Mouse (Mus musculus) activated CD4-positive, CD25-positive, alpha-beta regulatory T cell, adult 4 months (primary cell): ENCODE data around the gene Fcrl5. TPM values are rescaled to one million over a fixed set of nuclear protein-coding genes. Genes with fewer than 3 reads are reported as not detected.
A peak's percentile ranks its signal among the peaks of the same experiment; 100 is the strongest.

Source experiments
- ATAC-seq: one replicate; pipeline ENCODE4 v1.8.0; 2017
- polyA plus RNA-seq, 2 experiments: library from polyadenylated mRNA; unstranded; fragments of 100-300 nt; shearing (Covaris generic); gene quantifications; one replicate each; pipeline ENCODE4 v1.2.1; 2017

Gene Fcrl5
- polyA plus RNA-seq, 2 experiments from 2014 or later = not detected

GRCm38 (mm10) chr3:87500088-87501055 lies 64.8 kb downstream of the Fcrl5 start:
- ATAC-seq = no peak

DNA sequence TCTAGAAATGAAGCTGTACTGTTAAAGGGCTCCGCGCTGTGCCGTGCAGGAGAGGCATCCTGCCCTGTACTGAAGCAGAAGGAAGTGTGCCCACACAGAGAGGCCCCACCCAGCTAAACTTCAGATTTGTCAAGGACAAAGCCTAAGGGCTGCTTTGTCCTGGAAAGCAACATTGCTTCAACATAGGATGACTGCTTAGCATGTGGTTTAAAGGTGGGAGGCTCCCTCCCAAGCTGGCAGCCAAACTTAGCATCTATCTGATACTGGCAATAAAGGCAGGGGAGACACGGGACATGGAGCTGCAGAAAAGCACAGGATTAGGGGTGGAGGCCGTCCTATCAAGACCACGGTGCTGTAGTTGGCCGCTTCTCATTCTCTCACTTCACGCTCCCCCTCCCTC lies 65.6 kb downstream of the Fcrl5 start:
- ATAC-seq = no peak

GRCm38 (mm10) chr3:87502771-87503170 lies 67.2 kb downstream of the Fcrl5 start:
- ATAC-seq = no peak

DNA sequence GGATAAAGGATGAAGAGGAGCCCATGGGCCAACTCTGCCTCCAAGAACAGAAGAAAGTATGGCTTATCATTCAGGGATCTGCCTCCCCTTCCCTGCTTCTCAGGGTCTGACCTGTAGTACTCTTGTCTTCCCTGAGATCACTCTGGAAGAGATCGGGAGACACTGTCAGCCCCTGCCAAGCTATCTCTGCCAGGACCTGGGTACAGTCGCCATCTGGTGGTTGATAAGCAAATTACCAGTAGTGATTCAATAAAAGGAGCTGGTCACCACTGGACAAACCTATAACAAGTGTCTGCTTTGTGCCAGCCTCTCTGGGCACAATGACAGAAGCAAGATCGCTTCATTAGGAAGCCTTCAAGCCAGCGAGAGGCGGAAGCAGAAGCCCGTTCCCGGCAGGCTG lies 68.8 kb downstream of the Fcrl5 start:
- no peak for ATAC-seq

DNA sequence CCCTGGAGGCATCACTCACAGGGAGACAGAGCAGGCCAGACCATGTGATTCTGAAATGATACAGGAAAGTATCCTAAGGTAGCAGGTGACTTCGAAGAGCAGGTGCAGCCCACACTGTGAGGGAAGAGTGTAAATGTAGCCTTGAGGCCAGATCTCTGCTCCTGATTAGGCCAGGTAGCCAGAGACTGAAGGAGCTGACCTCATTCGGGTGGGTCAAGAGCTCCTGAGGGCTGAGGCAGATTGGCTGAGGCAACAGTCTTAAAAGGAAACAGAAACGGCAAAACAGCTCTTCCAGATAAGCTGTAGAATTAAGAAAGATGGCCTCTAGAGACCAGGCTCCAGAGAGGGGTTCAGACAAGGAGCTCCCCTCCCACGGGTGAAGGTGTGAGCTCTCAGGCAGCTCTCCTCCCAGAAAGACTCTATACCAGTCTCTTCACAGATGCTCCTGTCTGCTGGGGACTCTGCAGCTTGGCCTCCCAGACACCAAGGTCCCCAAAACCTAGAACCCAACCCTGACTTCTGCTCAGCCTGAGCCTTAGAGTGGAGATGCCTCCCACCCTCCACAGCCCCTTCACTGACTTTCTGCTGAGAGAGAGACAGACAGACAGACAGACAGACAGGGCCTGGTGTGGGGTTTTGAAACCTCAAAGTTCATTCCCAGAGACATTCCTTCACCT lies 69.3 kb downstream of the Fcrl5 start:
- no peak for ATAC-seq

- ATAC-seq = no peak
Observed at GRCm38 (mm10) chr3:87506456-87507416, 71.2 kb downstream of the Fcrl5 start.

DNA sequence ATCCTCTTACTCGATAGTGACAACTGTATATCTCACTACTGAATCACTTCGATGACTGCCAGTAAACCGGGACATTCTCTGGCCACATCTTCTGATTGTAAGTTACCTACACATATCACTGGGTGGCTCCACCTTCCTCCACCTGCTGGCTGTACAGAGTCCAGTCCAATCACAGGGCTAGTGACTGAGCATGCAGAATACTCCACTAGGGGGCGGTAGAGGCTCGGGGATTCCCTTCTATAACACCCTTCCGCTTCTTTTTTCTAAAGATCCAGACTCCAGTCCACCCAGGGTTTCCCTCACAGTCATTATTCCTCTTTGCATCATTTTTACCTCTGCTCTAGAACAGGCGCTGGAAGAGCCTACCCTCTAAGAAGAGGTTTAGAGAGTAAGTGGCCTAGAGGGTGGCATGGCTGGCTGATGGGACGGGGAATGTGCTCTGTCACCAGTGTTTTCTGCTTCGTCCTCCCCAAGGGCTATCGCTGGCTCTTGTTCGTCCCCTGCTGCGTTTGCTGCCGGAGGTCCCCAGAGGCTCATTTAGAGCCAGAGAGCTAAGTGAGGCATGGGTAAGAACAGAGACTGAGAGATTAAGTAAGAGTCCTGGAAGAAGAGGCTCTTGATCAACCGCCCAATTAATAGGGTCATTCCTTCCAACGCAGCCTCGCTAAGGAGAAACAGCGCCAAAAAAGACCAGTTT lies 72.8 kb downstream of the Fcrl5 start:
- peak; percentile 87 for ATAC-seq

GRCm38 (mm10) chr3:87509061-87509460 lies 73.5 kb downstream of the Fcrl5 start:
- ATAC-seq = no peak

DNA sequence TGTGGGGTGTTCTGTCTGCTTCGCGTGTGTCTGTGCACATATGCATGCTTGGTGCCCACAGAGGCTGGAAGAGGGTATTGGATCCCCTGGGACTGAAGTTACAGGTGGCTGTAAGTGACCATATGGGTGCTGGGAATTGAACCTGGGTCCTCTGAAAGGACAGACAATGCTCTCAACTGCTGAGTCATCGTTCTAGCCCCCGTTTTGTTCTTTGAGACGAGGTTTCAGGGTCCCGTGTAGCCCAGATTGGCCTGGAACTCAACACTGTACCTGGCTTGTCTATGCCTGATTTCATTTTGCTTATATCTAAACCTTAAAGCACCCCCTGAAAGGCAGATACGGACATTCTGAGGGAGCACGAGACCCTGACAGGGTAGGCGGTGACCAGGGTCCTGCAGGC lies 75.3 kb downstream of the Fcrl5 start:
- ATAC-seq = no peak

- ATAC-seq = peak; percentile 25
Observed at GRCm38 (mm10) chr3:87511971-87512765, 76.6 kb downstream of the Fcrl5 start.

DNA sequence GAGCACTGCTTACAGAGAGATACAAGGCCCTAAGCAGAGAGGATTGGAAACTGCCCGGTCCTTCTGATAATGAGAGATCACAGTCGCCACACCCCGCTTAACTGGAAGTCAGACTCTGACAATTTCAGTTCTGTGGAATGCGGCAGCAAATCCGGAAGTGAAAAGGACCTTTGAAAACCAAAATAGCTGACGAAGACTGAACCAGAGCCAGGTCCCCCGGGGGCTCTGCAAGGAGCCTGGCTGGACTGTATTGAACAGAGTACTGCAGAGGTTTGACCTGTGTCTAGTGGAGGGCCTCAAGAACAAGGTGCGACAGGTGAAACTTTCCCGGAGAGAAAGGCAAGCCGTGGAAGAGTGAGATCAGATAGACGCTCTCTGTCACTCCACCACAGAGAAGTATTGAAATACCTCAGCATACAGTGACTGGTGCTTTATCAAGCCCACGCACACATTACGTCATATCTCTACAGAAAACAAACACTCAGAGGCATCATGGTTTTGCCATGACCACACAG lies 80.1 kb downstream of the Fcrl5 start:
- ATAC-seq = peak; percentile 78

GRCm38 (mm10) chr3:87518425-87518824 lies 82.9 kb downstream of the Fcrl5 start:
- no peak for ATAC-seq

GRCm38 (mm10) chr3:87521126-87521525 lies 85.6 kb downstream of the Fcrl5 start:
- ATAC-seq = no peak

- no peak for ATAC-seq
Observed at GRCm38 (mm10) chr3:87521833-87522232, 86.3 kb downstream of the Fcrl5 start.

DNA sequence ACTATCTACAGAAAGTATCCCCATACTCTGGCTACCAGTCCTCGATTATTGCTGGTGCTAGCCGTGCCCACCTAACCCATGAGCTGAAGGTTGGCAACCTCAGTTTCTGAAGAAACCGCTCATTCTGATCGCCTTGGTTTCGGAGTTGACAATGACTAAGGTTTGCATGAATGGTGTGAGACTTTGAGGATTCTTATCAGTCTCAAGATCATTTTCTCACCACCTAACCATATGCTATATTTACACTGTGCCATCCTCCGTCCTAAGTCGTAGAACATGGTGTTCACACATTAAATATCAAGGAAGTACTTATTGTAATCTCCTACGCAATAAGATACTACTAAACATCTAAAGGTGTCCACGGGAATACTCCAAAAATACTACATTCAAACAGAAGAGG lies 88.1 kb downstream of the Fcrl5 start:
- no peak for ATAC-seq

- ATAC-seq = peak; percentile 59
Observed at GRCm38 (mm10) chr3:87525043-87525836, 89.7 kb downstream of the Fcrl5 start, which contains the start of gene Etv3. Gene Etv3, plus strand, starts transcription at chr3:87525407.

- peak; percentile 9 for ATAC-seq
Observed at GRCm38 (mm10) chr3:87525837-87526570, 90.4 kb downstream of the Fcrl5 start.

GRCm38 (mm10) chr3:87527139-87527538 lies 91.6 kb downstream of the Fcrl5 start:
- ATAC-seq = peak; percentile 34

DNA sequence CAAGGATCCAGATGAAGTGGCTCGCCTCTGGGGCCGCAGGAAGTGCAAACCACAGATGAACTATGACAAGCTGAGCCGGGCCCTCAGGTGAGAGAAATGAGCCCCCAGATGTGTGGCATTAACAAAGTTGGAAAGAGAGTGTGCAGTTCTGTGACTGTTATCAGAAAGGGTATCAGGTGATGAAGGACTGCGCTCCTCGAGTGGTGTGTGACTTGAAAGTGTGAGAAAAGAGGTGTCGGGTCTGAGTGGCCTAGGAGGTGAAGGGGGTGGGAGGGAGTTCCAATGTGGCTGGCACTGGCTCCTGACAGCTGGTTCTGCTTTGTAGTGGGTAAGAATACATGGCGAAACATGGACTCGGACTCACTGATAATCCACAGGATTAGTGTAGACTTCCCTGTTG lies 92.4 kb downstream of the Fcrl5 start:
- peak; percentile 3 for ATAC-seq
